Mouse (Mus musculus) kidney, adult 11 months (tissue): ENCODE data around the gene Cda.

Experiments
- DNase-seq: peaks from one replicate; pipeline ENCODE4 v3.0.0; 2022

The Cda gene

DNA sequence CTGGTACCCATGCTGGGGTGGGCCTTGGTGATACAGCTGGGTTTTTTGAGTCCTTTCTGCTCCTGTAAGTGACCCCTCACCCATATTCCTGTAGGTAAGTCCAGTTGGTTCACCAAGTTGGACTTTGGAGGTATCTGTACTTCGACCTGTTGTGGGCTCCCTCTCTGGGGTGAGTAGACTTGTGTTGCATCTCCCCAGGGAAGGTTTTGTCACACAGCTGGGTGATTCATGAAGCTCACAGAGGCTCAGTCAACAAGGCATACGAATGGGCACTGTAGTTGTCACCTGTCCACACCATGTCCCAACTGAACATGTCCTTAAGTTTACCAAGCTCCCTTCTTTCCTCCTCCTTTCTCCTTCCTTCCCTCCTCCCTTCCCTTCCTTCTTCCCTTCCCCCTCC is 1.2 kb downstream of the Cda start:
- peak; percentile 81 for DNase-seq

DNA sequence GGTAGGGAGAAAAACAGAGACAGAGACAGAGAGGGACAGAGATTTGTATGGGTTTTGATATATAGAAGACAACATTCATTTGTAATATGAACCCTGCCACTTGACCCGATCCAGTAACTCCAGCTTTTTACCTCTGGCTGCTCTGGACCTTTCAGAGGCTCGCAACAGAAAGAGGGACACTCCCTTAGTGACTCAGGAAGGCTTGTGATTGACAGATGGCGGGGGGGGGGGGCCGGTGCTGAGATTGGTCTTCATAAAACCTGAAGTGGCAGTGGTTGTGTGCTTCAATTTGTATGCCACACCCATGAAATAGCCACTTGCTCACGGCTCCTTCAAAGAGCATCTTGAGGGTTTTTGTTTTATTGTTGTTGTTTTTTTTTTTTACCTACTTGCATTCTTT is 4.3 kb downstream of the Cda start:
- no peak for DNase-seq

- no peak for DNase-seq
Measured at GRCm38 (mm10) chr4:138362883-138363282, 4.9 kb downstream of the Cda start.

GRCm38 (mm10) chr4:138361370-138361821 is 6.4 kb downstream of the Cda start:
- no peak for DNase-seq

- DNase-seq, result no peak
Measured at GRCm38 (mm10) chr4:138358176-138358575, 9.6 kb downstream of the Cda start.

GRCm38 (mm10) chr4:138356551-138356950 is 11.2 kb downstream of the Cda start:
- no peak for DNase-seq

DNA sequence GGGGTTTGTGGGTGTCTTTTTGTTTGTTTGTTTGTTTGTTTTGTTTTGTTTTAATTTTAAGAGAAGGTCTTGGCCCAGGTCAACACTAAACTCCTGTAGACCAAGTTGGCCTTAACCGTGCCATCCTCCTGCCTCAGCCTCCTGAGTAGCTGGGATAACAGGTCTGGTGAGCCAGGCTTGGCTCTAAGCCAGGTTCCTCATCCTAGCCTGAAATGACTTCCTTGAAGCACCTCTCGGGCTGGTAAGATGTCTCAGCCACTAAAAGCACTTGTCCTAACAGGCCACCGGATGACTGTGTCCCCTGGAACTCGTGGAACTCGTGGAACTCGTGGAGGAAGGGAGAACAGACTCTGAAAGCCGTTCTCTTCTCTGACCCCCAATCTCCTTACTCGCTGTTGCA is 11.7 kb downstream of the Cda start:
- no peak for DNase-seq

DNA sequence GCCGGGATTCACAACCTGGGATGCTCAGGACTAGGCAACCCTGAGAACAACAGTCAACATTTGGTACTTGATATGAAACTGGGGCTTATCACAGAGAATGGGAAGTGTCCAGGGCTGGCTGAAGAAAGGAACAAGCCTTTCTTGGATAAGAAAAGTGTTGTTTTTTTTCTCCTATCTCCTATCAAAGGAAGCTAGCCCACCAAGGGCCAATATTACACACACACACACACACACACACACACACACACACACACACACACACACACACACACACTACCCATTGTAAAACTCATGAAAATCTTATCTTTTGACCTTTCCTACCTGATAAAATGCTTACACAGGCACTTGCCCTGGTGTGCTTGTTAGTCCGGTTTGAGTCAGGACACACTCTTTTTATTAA is 12.3 kb downstream of the Cda start:
- no peak for DNase-seq

GRCm38 (mm10) chr4:138353438-138354171 is 14.2 kb downstream of the Cda start:
- DNase-seq, result peak; percentile 82

GRCm38 (mm10) chr4:138352692-138353091 is 15.1 kb downstream of the Cda start:
- no peak for DNase-seq

GRCm38 (mm10) chr4:138351821-138352220 is 16.0 kb downstream of the Cda start:
- no peak for DNase-seq

DNA sequence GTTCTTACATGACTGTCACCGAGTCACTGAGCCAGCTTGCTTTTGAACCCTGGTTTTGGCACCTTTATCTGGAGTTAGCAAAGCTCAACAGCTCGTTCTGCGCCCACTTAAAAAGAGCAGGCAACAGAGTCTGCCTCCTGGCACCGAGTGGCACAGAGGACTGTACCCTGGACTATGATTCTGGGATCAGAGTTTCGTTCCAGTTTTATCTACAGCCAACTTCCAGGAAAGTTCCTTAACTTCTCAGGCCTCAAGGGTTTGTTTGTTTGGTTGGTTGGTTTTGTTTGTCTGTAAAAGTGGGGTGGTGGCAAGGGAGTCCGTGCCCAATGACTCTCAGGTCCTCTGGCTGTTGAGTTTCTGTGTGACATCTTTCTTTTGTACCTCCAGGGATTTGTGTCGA is 19.1 kb downstream of the Cda start:
- peak; percentile 68 for DNase-seq

DNA sequence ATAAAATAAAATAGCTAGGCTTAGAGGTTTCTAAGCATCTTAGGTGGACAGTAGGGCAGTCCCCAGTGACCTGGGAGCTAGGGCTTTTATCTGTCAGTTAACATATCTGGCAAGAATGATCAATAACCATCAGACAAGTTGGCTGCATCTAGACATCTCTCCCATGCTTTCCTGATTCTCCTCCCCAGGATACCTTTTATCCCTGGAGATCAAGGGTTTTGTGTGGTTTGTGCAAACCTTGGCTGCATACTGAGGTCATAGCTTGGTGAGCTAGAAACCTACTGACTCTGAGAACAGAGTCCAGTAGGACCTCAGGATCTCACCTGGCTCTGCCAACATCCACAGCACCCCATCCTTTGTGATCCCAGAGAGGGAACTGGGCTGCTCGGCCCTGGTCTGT is 20.5 kb downstream of the Cda start:
- DNase-seq, result no peak

- peak; percentile 51 for DNase-seq
Measured at GRCm38 (mm10) chr4:138344891-138345545, 22.8 kb downstream of the Cda start.

DNA sequence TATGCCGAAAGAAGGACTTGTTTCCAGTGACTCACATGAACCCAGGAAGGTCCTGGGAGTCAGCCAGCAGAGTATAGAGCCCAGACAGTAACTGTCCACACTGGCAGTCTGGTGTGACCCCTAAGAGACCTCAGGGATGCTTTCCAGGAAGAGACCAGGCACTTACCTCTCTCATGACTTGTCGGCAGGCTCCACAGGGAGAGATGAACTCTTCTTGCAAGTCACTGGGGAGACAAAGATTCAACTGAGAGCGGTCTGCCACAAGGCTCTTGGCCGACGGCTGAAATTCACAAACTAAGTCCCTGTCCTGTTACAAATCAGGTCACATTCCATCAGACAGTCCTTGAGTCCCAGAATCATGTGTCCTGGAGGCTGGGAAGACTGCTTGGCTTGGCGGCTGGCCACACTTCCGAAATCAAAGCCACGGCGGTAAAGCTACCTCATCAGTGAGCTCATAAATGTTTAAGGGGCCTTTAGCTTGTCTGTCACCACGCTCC is 24.4 kb downstream of the Cda start:
- peak; percentile 61 for DNase-seq

DNA sequence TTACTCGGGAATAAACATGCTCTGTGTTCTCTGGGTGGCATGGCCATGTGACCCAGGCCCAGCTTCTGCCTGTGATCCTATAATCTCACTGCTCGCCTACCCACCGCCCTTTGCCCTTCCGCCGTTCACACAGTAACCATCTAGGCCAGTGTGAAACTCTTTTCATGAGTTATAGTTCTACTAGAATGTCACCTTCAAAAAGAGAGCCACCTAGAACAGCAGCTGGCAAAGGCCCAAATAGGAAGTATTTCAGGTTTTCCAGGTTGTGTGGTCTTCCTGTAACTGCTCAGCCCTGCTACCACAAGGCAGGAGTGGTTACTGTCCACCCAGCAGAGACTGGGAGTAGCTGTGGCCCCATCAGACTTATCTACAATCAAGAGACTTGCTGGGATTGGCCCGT is 25.0 kb downstream of the Cda start:
- peak; percentile 94 for DNase-seq

DNA sequence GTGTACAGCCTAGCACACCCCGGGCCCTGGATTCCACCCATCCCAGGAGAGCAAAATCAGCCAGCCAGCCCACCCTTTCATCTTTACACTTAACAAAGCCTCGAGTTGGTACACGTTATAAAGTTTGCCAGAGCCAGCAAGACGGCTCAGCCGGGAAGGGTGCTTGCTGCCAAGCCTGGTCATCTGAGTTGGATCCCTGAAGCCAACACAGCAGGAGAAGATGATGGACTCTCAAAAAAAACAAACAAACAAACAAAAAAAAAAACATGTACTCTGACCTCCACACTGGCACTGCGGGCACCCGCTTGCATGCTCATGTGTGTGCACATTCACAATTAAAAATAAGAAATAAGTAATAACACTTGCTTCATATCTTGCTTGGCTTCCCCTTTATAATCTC is 25.7 kb downstream of the Cda start:
- DNase-seq, result no peak

GRCm38 (mm10) chr4:138341393-138341792 is 26.4 kb downstream of the Cda start:
- DNase-seq, result no peak

- DNase-seq, result no peak
Measured at GRCm38 (mm10) chr4:138339963-138340362, 27.8 kb downstream of the Cda start.

- no peak for DNase-seq
Measured at GRCm38 (mm10) chr4:138337341-138337740, 30.5 kb downstream of the Cda start.

DNA sequence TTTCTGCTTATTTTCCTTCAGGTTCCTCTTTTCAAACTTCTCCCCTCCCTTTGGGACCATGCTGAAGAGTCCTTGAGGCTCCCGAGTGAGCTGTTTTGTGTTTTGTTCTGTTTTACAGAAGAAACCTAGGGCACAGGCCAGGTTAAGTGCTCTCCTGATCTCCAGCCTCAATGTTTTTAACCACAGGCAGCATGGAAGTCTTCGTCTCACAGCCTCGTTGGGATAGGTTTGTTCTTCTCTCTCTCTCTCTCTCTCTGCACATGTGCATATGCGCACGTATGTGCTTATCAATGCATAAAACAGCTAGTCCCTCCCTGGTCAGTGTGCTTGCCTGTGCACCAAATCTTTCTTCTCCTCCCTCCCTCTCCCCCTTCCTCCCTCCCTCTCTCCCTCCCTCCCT is 30.9 kb downstream of the Cda start:
- DNase-seq, result no peak

GRCm38 (mm10) chr4:138335648-138336047 is 32.1 kb downstream of the Cda start:
- DNase-seq, result no peak

DNA sequence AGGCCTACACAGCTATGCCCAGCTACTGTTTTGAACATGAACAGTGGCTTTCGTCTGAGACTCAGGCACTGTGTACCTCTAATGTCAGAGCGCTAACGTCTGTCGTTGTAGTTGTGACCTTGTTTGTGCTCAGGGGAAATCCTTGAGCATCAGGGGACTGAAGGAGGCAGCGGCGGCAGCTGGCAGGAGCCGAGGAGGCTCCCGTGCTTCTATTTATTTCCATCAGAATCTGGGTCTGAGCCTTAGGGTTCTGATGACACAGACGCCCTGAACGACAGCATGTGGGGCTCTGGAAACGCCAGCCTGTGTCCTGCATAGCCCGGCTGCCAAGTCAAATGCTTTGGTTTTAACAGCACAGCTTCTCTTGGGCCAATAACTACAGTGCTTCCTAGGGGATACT is 32.8 kb downstream of the Cda start:
- no peak for DNase-seq

DNA sequence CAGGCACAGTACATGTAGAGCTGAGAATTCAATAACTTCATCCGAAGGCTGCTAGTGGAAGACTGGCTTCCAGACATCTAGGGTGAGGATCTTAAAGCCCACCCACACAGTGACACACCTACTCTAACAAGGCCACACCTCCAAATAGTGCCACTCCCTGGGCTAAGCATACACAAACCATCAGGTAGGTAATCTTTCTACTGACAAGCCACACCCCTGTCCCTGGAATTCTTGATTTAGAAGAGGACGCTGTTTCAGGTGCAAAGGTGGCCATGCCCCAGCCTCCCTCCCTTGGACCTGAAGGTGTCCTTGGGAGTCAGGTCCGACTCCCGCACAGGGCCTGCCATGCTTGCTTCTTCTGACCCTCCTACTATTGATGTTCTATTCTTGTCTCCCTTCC is 34.7 kb downstream of the Cda start:
- no peak for DNase-seq

DNA sequence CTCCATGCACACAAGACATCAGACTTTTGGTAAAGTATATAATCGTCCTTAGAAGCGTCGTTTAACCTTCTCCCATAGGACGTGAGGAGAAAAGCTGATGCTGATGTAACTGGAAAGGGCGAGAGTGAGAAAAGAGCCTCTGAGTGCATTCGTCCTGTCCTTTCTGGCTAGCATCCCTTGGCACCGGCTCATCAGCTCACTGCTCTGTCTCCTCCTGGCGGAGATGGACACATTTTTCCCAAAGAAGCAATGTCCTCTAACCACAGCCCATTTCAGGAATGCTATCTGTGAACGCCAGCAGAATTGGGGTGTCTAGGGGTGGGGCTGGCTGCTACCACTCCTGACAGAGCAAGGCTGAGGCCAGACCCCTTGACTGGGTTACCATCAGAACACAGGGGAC is 36.1 kb downstream of the Cda start:
- DNase-seq, result no peak
